Mouse (Mus musculus) layer of hippocampus, postnatal 14 days (tissue): ENCODE measurements around the gene Stard3nl. TPM values are rescaled to one million over a fixed set of nuclear protein-coding genes. Genes with fewer than 3 reads are reported as not detected.

ENCODE experiments used
- DNase-seq, 2 experiments: peaks; one replicate each; pipeline ENCODE4 v3.0.0; 2021 to 2022; ENCODE audit warnings: low spot score in 2 of 2, mixed read lengths in 1 of 2
- long read RNA-seq, 2 experiments: library from polyadenylated mRNA; stranded (forward); transcript quantifications; one replicate each; pipeline ENCODE4 v2.0.0; 2021
- total RNA-seq, 2 experiments: library from RNA; stranded (reverse); gene quantifications; 2 replicates each; pipeline ENCODE4 v1.2.3; 2021

Gene Stard3nl
- 10 to 100 TPM; 68.7 to 72.1 TPM for total RNA-seq
- long read RNA-seq, experiment 1, transcript Stard3nl-201 (9 exons, 1,327 nt) = major isoform, 73 of 85 reads
- long read RNA-seq, experiment 1, partial matches to known transcripts = 1 of 85 reads
- long read RNA-seq, experiment 1, other reads (novel, unspliced or antisense) = 7 of 85 reads
- long read RNA-seq, experiment 2, transcript Stard3nl-201 (9 exons, 1,327 nt) = major isoform, 126 of 139 reads
- long read RNA-seq, experiment 2, transcript Stard3nl-206 (8 exons, 1,074 nt) = minor isoform, 5 of 139 reads
- long read RNA-seq, experiment 2, partial matches to known transcripts = 0 of 139 reads
- long read RNA-seq, experiment 2, other reads (novel, unspliced or antisense) = 7 of 139 reads

DNA sequence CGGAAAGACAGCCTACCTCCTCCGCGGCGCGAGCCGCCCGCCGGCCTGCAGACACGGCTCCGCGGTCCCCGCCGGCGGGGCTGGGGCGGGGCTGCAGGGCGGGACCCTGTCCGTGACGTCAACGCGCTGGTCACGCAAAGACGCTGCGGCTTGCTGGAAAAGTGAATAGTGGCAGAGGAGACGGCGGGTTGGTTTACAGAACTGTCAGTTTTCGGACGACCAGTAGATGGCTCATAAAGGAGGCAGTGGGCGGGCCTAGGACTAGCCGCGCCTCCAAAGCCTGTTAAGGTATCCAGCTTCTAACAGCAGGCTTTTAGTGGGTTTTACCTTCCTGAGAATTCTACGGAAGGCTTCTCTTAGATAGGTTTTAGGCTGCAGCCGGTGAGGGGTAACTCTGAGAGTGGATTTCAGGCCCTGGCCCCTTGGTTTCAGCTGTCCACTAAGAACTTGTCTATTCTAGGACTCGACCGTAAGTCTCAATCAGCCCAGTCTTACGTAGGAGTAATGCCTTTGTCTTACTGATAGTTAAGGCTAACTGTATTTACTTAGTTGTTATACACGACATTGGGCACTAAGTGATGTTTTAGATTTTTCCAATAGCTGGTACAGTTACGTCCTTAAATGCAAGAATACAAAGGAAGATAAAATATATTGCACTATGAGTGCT, at the start of gene Stard3nl:
TSS of gene Stard3nl (minus strand) at position 108 of the 667 bp plus-strand sequence.
- DNase-seq = peak; percentile 98 to 99

GRCm38 (mm10) chr13:19438040-19438439, 42.4 kb upstream of the Stard3nl start:
- peak; percentile 19 for DNase-seq

DNA sequence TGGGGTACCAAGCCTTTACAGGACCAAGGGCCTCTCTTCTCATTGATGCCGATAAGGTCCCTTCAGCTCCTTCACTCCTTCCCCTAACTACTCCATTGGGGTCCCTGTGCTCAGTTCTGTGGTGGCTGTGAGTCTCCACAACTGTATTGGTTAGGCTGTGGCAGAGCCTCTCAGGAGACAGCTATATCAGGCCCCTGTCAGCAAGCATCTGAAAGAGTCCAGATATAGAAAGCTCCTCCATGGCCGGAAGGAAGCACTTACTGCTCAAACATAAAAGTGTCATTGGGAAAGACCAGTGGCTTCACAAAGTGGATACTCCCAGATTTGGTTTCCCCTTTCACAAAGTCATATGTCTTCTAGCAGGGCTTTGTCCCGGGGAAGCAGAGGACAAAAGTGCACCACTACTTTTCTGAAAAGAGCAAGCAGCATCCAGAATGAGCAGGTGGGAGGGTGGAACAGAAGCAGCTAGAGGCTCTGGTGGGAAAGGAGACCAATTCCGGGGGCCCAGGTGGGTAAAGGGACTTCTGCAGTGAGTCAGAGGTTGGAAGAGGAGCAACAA, 34.3 kb upstream of the Stard3nl start:
- no peak for DNase-seq

GRCm38 (mm10) chr13:19428076-19428475, 32.5 kb upstream of the Stard3nl start:
- no peak for DNase-seq

- DNase-seq = no peak
Observed at GRCm38 (mm10) chr13:19424563-19424962, 29.0 kb upstream of the Stard3nl start.

DNA sequence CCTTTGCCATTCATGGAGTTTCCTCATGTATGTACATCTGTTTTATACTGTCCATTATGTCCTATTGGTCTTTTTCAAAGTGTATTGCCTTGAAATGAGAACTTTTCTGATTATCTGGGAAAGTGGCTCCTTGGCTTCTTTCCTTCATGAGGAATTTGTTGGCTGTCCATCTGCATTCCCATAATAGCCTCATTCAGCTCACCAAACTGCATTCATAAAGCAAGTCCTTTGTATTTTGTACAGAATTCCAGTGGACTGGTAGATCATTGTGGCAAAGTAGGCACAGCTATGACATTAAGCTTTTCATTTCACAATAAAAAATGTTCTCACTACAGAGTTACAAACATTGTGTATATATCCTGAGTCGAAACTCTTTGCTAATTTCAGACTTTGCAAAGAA, 26.9 kb upstream of the Stard3nl start:
- no peak for DNase-seq

- DNase-seq = no peak
Observed at GRCm38 (mm10) chr13:19417885-19418521, 22.4 kb upstream of the Stard3nl start.

DNA sequence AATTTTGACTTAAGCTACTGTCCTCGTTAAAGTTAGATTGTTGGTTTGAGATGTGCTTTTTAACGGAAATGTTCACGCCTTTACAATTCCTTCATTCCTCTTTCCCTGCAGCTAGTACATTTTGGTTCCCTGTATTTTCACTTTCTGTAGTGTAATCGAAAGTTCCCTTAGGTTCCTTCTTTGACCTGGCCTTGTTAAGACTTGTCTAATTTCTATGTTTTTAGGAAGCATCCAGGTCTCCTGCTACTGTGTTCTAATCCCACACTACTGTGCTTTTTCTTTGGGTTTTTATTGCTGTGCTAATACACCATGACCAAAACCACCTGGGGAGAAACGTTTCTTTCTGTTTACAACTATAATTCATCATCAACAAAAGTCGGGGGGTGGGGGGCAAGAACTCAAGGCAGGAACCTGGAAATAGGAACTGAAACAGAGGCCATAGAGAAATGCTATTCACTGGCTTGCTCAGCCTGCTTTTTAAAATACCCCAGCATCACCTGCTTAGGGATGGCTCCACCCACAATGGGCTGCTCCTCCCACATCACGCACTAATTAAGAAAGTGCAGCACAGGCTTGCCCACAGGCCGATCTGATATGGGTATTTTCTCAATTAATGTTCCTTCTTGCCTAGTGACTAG, 20.4 kb upstream of the Stard3nl start:
- DNase-seq = no peak

GRCm38 (mm10) chr13:19415337-19415736, 19.7 kb upstream of the Stard3nl start:
- no peak for DNase-seq

DNA sequence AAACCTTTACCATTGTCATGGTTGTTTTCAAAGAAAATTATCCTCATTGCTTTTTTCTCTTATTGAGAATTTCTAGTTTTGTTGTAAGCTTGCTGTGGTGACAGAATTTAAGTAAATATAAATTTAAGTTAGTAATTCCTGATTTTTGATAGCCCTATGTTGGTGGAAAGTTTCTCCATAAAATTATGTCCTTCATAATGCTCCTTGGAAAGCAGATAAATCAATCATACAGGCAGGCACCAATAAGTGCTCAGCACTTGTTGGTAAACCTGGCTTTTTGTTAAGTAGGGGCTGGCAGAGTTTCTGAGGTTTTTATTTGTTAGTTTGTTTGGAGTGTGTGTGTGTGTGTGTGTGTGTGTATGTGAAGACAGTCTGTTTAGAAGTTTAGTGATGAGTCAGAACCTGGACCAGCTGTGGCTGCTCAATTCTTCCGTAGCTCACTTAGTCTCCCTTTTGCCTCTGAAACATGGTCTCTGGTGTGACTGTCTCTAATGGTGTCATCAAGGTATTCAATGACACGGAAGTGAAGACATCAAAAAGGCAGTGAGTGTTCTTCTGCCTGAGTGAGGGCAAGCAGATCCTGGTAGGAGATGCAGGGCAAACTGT, 16.8 kb upstream of the Stard3nl start:
- DNase-seq = no peak

DNA sequence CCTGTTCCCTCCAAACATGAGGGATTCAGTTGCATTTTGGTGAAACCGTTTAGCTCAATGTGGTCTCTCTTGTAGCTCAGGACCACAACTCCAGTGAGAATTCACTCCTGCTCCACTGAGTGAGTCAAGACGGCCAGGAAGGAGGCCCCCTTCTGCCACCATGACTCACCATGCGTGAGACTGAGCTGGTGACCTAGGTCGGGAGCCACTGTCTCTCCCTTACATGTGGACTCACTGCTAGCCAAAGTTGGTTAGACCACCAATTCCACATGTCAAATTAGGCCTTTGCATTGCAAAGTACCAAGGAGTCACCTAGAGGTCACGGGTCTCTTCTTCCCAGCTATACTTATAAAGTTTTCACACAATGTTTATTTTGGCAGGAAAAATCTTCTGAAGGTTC, 16.3 kb upstream of the Stard3nl start:
- DNase-seq = no peak

DNA sequence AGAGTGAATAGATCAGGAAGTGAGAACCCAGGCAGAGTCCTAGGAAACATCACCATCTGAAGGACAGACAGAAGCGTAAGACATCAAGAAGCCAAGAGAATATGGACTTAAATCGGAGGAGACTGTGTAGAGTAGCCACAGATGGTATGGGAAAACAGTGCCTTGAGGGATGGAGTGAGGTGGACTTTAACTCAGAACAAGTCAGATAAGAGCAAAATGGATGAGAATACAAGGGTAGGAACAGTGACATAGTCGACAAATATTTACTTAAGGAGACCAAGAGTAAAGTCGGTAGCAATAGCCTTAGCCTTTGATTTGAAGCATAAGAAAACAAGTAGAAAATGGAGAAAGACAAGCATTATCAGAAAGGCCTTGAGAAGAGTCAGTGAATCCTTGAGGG, 15.1 kb upstream of the Stard3nl start:
- DNase-seq = no peak

- DNase-seq = no peak
Observed at GRCm38 (mm10) chr13:19407953-19408352, 12.4 kb upstream of the Stard3nl start.

GRCm38 (mm10) chr13:19404623-19405022, 9.0 kb upstream of the Stard3nl start:
- no peak for DNase-seq

- DNase-seq = no peak
Observed at GRCm38 (mm10) chr13:19394798-19395687, 552 bp downstream of the Stard3nl start.

GRCm38 (mm10) chr13:19394171-19394570, 1.4 kb downstream of the Stard3nl start:
- DNase-seq = no peak

- no peak for DNase-seq
Observed at GRCm38 (mm10) chr13:19393731-19394130, 1.9 kb downstream of the Stard3nl start.

DNA sequence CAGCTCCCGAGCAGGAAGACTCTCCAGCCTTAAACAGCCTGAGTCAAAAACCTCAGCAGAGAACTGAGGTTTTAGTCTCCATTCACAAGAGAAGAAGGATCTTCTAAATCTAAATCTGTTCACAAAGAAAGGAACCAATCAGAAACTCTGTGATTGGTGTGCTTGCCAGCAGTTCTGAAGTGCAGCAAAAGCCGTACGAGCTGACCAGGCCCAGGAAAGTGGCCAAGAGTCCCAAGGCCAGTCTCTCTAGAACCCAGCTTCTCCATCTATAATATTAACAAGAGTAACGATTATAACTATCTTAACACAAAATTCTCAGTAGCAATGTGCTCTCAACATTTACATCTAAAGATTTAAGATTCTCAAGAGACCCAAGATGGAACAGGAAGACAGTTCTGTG, 4.0 kb downstream of the Stard3nl start:
- no peak for DNase-seq

DNA sequence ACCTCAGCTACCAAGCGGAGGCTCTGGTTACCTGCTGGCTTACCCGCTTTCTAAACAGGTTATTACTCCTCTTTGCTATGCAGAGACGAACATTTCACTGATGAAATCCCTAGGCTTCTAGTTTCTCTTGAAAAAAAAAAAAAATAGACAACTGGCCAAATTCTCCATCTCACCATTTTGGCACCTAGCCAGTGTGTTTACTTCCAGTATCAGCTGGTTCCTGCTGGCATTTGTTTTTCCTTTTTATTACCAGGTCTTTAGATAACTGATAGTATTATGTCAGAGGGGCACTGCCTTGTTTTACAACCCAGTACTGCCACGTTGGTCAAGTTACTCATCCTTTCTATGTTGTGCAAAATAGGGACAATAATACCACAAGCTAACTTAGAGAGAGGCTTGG, 5.3 kb downstream of the Stard3nl start:
- DNase-seq = no peak

DNA sequence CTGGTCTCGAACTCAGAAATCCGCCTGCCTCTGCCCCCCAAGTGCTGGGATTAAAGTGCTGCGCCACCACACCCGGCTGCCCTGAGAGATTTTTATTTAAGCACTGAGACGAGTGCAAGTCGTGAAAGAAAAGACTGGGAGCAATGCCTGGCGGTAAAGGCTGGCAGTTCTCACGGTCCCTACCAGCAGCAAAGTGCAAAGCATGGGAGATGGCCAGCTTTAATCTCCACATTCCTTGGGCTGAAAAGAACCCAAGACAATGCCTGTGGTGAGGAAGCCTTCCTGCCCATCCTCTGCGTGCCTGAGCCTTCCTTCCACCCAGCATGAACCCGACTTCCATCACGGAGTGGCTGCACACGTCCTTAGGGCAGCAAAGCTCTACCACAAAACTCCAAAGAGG, 5.7 kb downstream of the Stard3nl start:
- DNase-seq = no peak
